Comparison of ENCODE assay signal across 13 mouse cellular contexts in the genomic region with DNA sequence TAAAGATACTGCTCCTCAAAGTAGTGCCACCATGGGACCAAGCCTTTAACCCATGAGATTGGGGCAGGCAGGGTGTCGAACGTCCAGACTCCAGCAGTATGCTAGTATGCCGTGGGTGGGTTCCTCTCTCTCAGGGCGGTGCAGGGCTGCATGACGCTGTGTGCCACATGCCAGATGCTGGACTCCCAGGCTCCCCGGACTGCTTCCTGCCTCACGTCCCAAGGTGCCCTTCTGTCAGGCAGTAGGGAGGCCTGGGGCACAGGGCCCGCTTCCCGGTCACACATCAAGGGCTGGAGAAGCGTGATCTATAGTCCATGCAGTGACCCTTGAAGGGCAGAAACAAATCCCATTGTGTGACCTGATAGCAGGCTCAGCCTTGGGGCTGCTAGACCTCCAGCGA.
A peak's percentile ranks its signal among the peaks of the same experiment; 100 is the strongest.
DNase-seq lines count a peak whose midpoint lies in the region; ATAC-seq and TF ChIP-seq lines count a peak whose summit lies in the region.
"Had no signal": no experiment of that assay in that cellular context is flagged by ENCODE, and none has a peak within 500 bp of the region (broad histone marks: within the 10 kb centered on the region; RNA-seq: fewer than 3 reads in every experiment).

No protein-coding gene starts in this region.

- ATAC-seq in megakaryocyte, adult 5-6 weeks (ENCODE audit: poor library complexity, severe bottlenecking), result no peak
- peak; percentile 89 for ATAC-seq in kidney, postnatal 0 days (replicated peaks; ENCODE audit: low FRiP score, low read depth)

- WGBS in heart, embryonic 10.5 days, result 44% methylated on average over 11 of the region's 11 CpGs
- WGBS in kidney, postnatal 0 days, result 25% methylated on average over 11 of the region's 11 CpGs

- DNase-seq in heart, embryonic 10.5 days (ENCODE audit: low spot score), result peak; percentile 83
- DNase-seq in heart, adult 8-10 months (ENCODE audit: low spot score), result no peak
- peak; percentile 66 for DNase-seq in kidney, postnatal 0 days (ENCODE audit: low spot score)
- DNase-seq in retina, embryonic 14.5 days (ENCODE audit: low spot score), result peak; percentile 24
- DNase-seq in left cerebral cortex, adult 9 months (ENCODE audit: low spot score in 2 of 2), result no peak
- no peak for DNase-seq in gastrocnemius, postnatal 10 days
- DNase-seq: gastrocnemius, postnatal 25 days; lung, postnatal 4 days; spleen, adult 18-20 months had no signal

- H3K36me3 ChIP-seq in heart, embryonic 10.5 days, result no peaks in the 10 kb centered on the region
- no peaks in the 10 kb centered on the region for H3K36me3 ChIP-seq in megakaryocyte, embryonic 14.5 days (replicated peaks; ENCODE audit: low read length)
- no peaks in the 10 kb centered on the region for H3K36me3 ChIP-seq in kidney, postnatal 0 days (ENCODE audit: insufficient read depth, low read length)
- H3K36me3 ChIP-seq: forebrain, embryonic 12.5 days had no signal

- no peak for TF ChIP-seq CTCF in kidney, postnatal 0 days (IDR thresholded peaks at IDR 0.05; ENCODE audit: low read depth)

- no peaks in the 10 kb centered on the region for H3K9me3 ChIP-seq in heart, embryonic 10.5 days
- no peaks in the 10 kb centered on the region for H3K9me3 ChIP-seq in megakaryocyte, embryonic 14.5 days
- H3K9me3 ChIP-seq in kidney, postnatal 0 days (replicated peaks; ENCODE audit: low read length), result no peaks in the 10 kb centered on the region
- H3K9me3 ChIP-seq: forebrain, embryonic 12.5 days had no signal

- H3K9ac ChIP-seq in kidney, postnatal 0 days (ENCODE audit: low read depth, low read length), result no peak overlapping the region
- H3K9ac ChIP-seq: forebrain, embryonic 12.5 days had no signal

- peaks cover 32% of the 10 kb centered on the region for H3K27me3 ChIP-seq in heart, embryonic 10.5 days (ENCODE audit: insufficient read depth, poor library complexity, severe bottlenecking)
- H3K27me3 ChIP-seq in megakaryocyte, embryonic 14.5 days (replicated peaks), result peaks cover 20% of the 10 kb centered on the region
- H3K27me3 ChIP-seq in kidney, postnatal 0 days (ENCODE audit: insufficient read depth, low read length), result no peaks in the 10 kb centered on the region
- H3K27me3 ChIP-seq: forebrain, embryonic 12.5 days had no signal

- peaks cover 30% of the 10 kb centered on the region for H3K4me1 ChIP-seq in heart, embryonic 10.5 days
- peaks cover 5% of the 10 kb centered on the region; the same call in 1 of the 2 replicates for H3K4me1 ChIP-seq in megakaryocyte, embryonic 14.5 days
- peaks cover 5% of the 10 kb centered on the region; the same call in 1 of the 2 replicates for H3K4me1 ChIP-seq in kidney, postnatal 0 days (replicated peaks; ENCODE audit: insufficient read depth, low read length)

- H3K4me3 ChIP-seq in heart, embryonic 10.5 days, result no peak overlapping the region
- peak overlapping the region; percentile 29 for H3K4me3 ChIP-seq in megakaryocyte, embryonic 14.5 days (replicated peaks)
- no peak overlapping the region for H3K4me3 ChIP-seq in kidney, postnatal 0 days (replicated peaks; ENCODE audit: low read depth, low read length)
- H3K4me3 ChIP-seq: forebrain, embryonic 12.5 days had no signal

- no peak overlapping the region for H3K4me2 ChIP-seq in kidney, postnatal 0 days (ENCODE audit: low read length)
- H3K4me2 ChIP-seq: forebrain, embryonic 12.5 days; liver, embryonic 11.5 days had no signal

- peak overlapping the region; percentile 74; the same call in 1 of the 2 replicates for H3K27ac ChIP-seq in heart, embryonic 10.5 days
- H3K27ac ChIP-seq in kidney, postnatal 0 days, result 0 out of 2 replicates have a peak overlapping the region, but pooled peaks have one; percentile 50
- H3K27ac ChIP-seq: forebrain, embryonic 12.5 days had no signal

Comparison
In these comparisons a context has a peak if more than half of its experiments do, and no peak if none do; other contexts are left out.
1. DNase-seq: peak in heart, embryonic 10.5 days (single experiment), kidney, postnatal 0 days (single experiment) and retina, embryonic 14.5 days (single experiment); none in heart, adult 8-10 months (single experiment), left cerebral cortex, adult 9 months (0 of 2) and gastrocnemius, postnatal 10 days (single experiment).